Mouse (Mus musculus): Measurements from ENCODE around the gene Dusp16.

GRCm38 (mm10) chr6:134773292-134773893 lies 19.0 kb downstream of the Dusp16 start:
- TF ChIP-seq CTCF (IDR thresholded peaks at IDR 0.05; ENCODE audit: low read depth): no peak
- no peak for TF ChIP-seq EP300 (optimal IDR thresholded peaks at IDR 0.05)

Measured in stomach, postnatal 0 days (tissue).